Mouse (Mus musculus) lung, embryonic 15.5 days (tissue): ENCODE results near the gene Trp73. TPM values are rescaled to one million over a fixed set of nuclear protein-coding genes. Genes with fewer than 3 reads are reported as not detected.

Experiments used
- ATAC-seq: fragments of 200-750 bp; cut with Nextera tagmentation; 2 replicates; pipeline ENCODE4 v1.8.0; 2017; ENCODE audit warnings: moderate number of reproducible peaks, borderline replicate concordance; ENCODE audit not compliant: low FRiP score, low TSS enrichment; ENCODE audit errors: extremely low read depth
- H3K27ac ChIP-seq: fragments of 300-500 bp; sonication (generic); 2 replicates; pipeline ENCODE4 v1.5.1; 2015; ENCODE audit warnings: moderate library complexity, mild to moderate bottlenecking, inconsistent platforms
- H3K27me3 ChIP-seq: fragments of 300-500 bp; sonication (generic); 2 replicates; pipeline ENCODE4 v1.6.1; 2015; ENCODE audit warnings: inconsistent platforms
- H3K36me3 ChIP-seq: fragments of 300-500 bp; sonication (generic); 2 replicates; pipeline ENCODE4 v1.6.1; 2015; ENCODE audit warnings: inconsistent platforms
- H3K4me1 ChIP-seq: fragments of 300-500 bp; sonication (generic); 2 replicates; pipeline ENCODE4 v1.6.1; 2015; ENCODE audit warnings: inconsistent platforms
- H3K4me2 ChIP-seq: fragments of 300-500 bp; sonication (generic); 2 replicates; pipeline ENCODE4 v1.6.1; 2015; ENCODE audit warnings: inconsistent platforms, mild to moderate bottlenecking, moderate library complexity
- H3K4me3 ChIP-seq: fragments of 300-500 bp; sonication (generic); 2 replicates; pipeline ENCODE4 v1.5.1; 2015; ENCODE audit warnings: mild to moderate bottlenecking, inconsistent platforms
- H3K9ac ChIP-seq: fragments of 300-500 bp; sonication (generic); 2 replicates; pipeline ENCODE4 v1.6.1; 2015; ENCODE audit warnings: inconsistent platforms
- H3K9me3 ChIP-seq: fragments of 300-500 bp; sonication (generic); 2 replicates; pipeline ENCODE4 v1.6.1; 2016; ENCODE audit warnings: inconsistent platforms
- WGBS: fragments of 180-500 bp; shearing (Covaris S2); methylation state at CpG from one replicate; pipeline ENCODE4 v1.1.7; 2015; 5-methylcytosine and 5-hydroxymethylcytosine counted together
- polyA plus RNA-seq: library from polyadenylated mRNA; unstranded; fragments of >200 nt; fragmentation: Nextera tagmentation; extraction: Ambion mirVana; gene quantifications from 2 replicates; pipeline ENCODE4 v1.2.1, GENCODE M21; 2015

Gene Trp73
- polyA plus RNA-seq, 1 experiment from 2014 or later, result 1.6 TPM

DNA sequence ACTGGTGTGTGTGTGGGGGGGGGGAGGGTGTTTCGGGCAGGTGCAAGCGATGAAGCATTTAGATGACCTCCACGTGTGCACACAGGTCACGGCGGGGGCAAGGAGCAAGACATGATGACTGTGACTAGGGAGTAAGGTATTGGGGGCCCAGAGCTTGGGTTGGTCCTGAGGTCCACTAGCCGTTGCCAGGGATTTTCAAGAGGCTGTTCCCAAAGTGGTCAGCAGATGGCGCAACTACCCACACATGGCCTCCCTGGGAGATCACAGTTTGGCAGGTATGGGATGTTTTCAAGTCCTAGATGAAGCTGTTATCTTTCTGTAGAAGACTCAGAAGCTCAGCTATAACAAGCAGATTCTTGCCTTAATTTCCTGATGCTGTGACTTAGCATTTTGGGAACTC is 23.3 kb upstream of the Trp73 start:
- Histone ChIP-seq H3K27me3 (peaks cover 8% of the 10 kb centered on the region), H3K4me3 (no peak overlapping the region), H3K36me3 (peaks cover 6% of the 10 kb centered on the region), H3K9ac (no peak overlapping the region), H3K27ac (no peak overlapping the region), H3K4me2 (no peak overlapping the region), H3K4me1 (peaks cover 18% of the 10 kb centered on the region), H3K9me3 (no peaks in the 10 kb centered on the region)
- 17% methylated on average over 7 of the region's 7 CpGs for WGBS
- ATAC-seq, result no peak

DNA sequence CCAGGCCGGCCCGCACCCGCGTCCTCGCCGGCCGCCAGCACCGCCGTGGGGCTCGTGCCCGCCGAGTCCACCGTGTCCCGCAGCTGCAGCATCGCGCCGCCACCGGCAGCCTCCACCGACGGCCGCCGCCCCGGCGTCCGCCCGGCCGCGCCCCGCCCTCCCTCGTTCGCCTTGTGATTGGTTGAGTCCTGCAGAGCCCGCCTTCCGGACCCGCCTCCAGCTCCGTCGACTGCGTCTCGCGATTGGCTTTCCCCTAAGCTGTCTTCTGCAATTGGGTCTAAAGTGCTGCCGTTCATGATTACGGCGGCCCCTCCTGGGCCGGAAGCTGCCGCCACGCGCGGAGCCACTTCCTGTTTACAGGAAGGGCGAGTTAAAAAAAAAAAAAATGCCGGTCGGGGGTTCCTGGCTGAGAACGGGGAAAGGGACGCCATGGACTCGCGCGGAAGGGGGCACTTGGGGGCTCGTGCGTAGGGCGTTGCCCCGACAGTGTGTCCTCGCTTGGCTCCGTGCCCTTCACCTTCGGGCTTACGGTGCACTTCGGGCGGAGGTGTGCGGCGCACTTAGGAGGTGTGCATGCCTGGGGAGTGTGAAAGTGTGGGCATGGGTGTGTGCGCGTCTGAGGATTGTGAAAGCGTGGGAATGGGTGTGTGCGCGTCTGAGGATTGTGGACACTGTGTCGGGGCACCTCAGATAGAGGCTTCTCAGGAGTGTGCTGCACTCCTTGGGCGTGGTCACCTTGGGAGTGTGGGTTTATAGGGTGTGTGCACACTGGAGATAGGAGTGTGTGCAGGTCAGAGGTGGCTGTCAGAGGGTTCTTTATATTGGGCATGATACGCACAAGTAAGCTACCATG is 20.8 kb upstream of the Trp73 start, which contains the start of gene Tprgl:
Gene Tprgl, minus strand, starts transcription at position 129 of the 853 bp plus-strand sequence.
- H3K4me3 ChIP-seq, result peak within 1 kb of the TSS; percentile 98
- peak within 1 kb of the TSS; percentile 73 for H3K27ac ChIP-seq
- no peaks in the 10 kb centered on the region for H3K27me3 ChIP-seq
- H3K9me3 ChIP-seq, result no peaks in the 10 kb centered on the region
- peaks cover 31% of the 10 kb centered on the region for H3K36me3 ChIP-seq
- peak; percentile 97 for ATAC-seq
- peak within 1 kb of the TSS; percentile 91 for H3K4me2 ChIP-seq
- peaks cover 18% of the 10 kb centered on the region for H3K4me1 ChIP-seq
- under 1% methylated on average over 75 of the region's 75 CpGs for WGBS
- peak within 1 kb of the TSS; percentile 80 for H3K9ac ChIP-seq

DNA sequence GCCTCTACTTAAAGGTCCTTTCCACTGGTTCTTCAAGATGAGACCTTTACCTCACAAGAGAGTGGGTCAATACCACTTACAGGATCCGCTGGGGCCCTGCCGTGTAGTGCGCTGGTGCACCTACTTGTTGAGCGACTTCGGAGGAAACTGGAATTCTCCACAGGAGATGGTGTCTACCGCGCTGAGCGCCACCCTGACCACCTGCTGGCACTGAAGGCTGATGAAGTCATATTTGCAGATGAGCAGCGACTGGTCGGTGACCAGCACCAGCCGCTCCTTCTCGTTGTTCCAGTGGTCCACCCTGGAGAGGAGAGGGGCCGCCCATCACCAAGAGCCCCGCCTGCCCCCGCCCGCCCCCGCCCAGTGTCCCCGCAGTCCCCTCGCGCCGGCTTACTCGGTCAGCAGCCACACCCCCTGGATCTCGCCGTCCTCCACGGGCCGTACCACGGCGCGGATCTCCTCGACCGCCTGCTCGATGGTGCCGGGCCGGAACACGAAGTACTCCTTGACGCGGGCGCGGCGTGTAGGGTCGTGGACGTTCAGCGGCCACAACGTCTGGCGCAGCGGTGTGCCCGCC is 20.0 kb upstream of the Trp73 start:
- H3K9me3 ChIP-seq, result no peaks in the 10 kb centered on the region
- H3K36me3 ChIP-seq, result peaks cover 36% of the 10 kb centered on the region
- peaks cover 18% of the 10 kb centered on the region for H3K4me1 ChIP-seq
- peak overlapping the region; percentile 98 for H3K4me3 ChIP-seq
- H3K4me2 ChIP-seq, result peak overlapping the region; percentile 91
- peak overlapping the region; percentile 73 for H3K27ac ChIP-seq
- no peaks in the 10 kb centered on the region for H3K27me3 ChIP-seq
- H3K9ac ChIP-seq, result peak overlapping the region; percentile 73
- ATAC-seq, result peak; percentile 50
- WGBS, result 1% methylated on average over 41 of the region's 47 CpGs

DNA sequence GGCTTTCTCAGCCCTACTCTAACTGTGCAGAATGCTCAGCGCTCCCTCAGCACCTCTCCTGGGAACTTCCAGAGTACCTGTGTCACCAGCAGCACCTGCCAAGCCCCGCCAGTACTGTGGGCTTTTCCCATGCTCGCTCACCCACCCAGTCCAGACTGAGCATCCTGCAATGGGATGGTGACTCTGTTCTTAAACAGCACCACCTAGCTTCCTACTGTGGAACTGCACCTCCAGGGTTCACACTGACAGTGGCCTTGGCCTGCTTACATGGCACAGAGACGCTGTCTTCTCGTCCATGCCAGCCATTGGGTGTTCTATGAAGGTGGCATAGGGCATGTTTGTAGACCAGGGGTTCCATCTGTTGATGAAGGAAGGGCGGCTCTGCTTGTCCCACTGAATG is 19.0 kb upstream of the Trp73 start:
- ATAC-seq, result peak; percentile 1; the same call in 1 of the 2 replicates
- no peaks in the 10 kb centered on the region for H3K27me3 ChIP-seq
- peak overlapping the region; percentile 98; the same call in 1 of the 2 replicates for H3K4me3 ChIP-seq
- H3K36me3 ChIP-seq, result peaks cover 42% of the 10 kb centered on the region
- H3K27ac ChIP-seq, result no peak overlapping the region
- peaks cover 18% of the 10 kb centered on the region for H3K4me1 ChIP-seq
- no peaks in the 10 kb centered on the region for H3K9me3 ChIP-seq
- peak overlapping the region; percentile 91; the same call in 1 of the 2 replicates for H3K4me2 ChIP-seq
- H3K9ac ChIP-seq, result no peak overlapping the region
- 15% methylated on average over 6 of the region's 6 CpGs for WGBS

DNA sequence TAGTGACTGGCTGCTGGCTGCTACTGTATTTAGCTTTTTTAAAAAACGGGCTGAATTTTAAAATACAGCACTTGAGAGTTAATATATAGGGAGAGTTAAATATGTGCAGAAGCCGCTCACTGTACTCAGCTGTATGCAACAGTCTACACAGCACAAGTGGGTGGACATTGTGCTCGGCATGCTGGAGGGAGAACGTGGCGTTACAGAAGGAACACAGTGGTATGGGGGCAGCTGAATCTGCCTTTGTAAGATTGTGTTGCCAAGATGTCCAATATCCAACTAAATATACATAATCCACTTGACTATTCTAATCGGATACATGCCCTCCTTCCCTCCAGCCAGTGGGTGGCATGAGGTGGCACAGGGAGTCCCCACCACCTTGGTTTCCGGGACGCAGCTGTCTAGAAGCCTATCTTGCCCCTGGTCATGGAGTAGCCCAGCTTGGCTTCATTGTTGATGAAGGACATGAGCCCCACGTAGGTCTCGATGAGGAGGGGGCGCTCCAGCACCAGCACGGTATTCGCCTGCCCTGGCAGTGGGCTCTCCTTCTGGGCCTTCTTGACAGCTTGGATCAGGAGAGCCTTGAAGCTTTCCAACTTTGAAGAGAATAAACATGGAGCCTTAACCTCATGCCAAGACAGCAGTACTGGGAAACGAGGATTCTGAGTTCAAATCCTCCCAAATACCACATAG is 18.1 kb upstream of the Trp73 start:
- H3K36me3 ChIP-seq, result peaks cover 42% of the 10 kb centered on the region
- H3K4me3 ChIP-seq, result no peak overlapping the region
- H3K4me1 ChIP-seq, result peaks cover 18% of the 10 kb centered on the region
- 91% methylated on average over 14 of the region's 14 CpGs for WGBS
- H3K27ac ChIP-seq, result no peak overlapping the region
- no peak overlapping the region for H3K4me2 ChIP-seq
- no peaks in the 10 kb centered on the region for H3K9me3 ChIP-seq
- no peaks in the 10 kb centered on the region for H3K27me3 ChIP-seq
- no peak for ATAC-seq
- H3K9ac ChIP-seq, result no peak overlapping the region

DNA sequence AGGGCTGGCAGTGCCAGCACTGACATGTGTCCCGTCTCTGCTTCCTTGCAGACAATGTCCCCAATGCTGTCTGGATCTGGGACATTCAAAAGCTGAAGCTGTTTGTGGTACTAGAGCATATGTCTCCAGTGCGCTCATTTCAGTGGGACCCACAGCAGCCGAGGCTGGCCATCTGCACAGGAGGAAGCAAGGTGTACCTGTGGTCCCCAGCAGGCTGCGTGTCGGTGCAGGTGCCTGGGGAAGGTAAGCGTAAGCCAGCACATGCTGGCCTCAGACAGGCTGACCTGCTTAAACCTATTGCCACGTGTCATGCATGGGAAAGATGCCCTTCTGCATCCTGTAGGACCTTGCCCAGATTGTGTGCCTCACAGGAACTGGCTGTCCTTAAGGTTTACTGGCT is 16.0 kb upstream of the Trp73 start:
- H3K4me2 ChIP-seq, result no peak overlapping the region
- WGBS, result 84% methylated on average over 7 of the region's 7 CpGs

DNA sequence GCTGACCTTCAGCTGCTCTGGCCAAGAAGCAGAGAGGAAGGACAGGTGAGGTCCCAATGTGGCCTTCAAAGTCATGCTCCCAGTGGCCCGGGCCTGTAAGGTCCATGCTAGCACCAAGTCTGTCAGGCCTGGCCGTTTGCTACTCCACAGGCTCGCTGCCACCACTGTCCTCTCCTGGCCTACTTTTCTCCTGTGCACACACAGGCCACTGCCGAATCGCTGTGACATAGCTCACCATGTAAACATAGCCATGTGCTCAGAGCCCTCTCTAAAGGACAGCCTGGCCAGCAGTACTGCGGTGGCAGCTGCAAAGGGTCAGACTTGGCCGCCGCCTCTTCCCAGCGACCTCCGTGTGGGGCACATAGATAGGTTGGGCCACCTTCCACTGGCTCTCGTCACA is 14.1 kb upstream of the Trp73 start:
- no peak overlapping the region for H3K27ac ChIP-seq
- H3K36me3 ChIP-seq, result peaks cover 63% of the 10 kb centered on the region
- 65% methylated on average over 11 of the region's 11 CpGs for WGBS
- H3K27me3 ChIP-seq, result no peaks in the 10 kb centered on the region
- ATAC-seq, result no peak
- H3K4me1 ChIP-seq, result peaks cover 4% of the 10 kb centered on the region
- H3K4me2 ChIP-seq, result no peak overlapping the region
- no peak overlapping the region for H3K9ac ChIP-seq
- H3K4me3 ChIP-seq, result no peak overlapping the region
- H3K9me3 ChIP-seq, result no peaks in the 10 kb centered on the region

More for the DNA sequence above, 16.0 kb upstream of the Trp73 start:
- no peak for ATAC-seq
- H3K27ac ChIP-seq, result no peak overlapping the region
- peaks cover 55% of the 10 kb centered on the region for H3K36me3 ChIP-seq
- H3K9me3 ChIP-seq, result no peaks in the 10 kb centered on the region
- no peak overlapping the region for H3K9ac ChIP-seq
- peaks cover 13% of the 10 kb centered on the region for H3K4me1 ChIP-seq
- no peak overlapping the region for H3K4me3 ChIP-seq
- no peaks in the 10 kb centered on the region for H3K27me3 ChIP-seq

DNA sequence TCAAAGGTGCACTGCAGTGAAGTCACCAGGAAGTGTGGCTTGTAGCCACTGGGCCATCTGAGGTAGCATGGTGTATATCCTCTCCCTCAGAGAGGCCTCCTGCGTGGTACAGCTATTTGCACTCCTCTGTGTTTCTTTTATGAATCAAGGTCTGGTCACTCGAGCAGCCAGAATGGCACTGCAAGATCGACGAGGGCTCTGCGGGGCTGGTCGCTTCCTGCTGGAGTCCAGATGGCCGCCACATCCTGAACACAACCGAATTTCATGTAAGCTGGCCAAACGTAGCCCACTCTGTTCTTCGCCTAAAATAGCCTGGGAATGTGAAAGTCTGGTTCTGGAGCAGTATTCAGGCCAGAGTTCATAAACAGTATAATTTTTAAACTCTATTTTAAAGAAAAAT is 6.3 kb upstream of the Trp73 start:
- Histone ChIP-seq H3K4me2 (no peak overlapping the region), H3K9ac (no peak overlapping the region), H3K4me1 (peaks cover 16% of the 10 kb centered on the region), H3K27me3 (peaks cover 7% of the 10 kb centered on the region), H3K36me3 (peaks cover 17% of the 10 kb centered on the region; the same call in 1 of the 2 replicates), H3K4me3 (no peak overlapping the region), H3K27ac (no peak overlapping the region), H3K9me3 (no peaks in the 10 kb centered on the region)
- no peak for ATAC-seq
- WGBS, result 71% methylated on average over 10 of the region's 10 CpGs

DNA sequence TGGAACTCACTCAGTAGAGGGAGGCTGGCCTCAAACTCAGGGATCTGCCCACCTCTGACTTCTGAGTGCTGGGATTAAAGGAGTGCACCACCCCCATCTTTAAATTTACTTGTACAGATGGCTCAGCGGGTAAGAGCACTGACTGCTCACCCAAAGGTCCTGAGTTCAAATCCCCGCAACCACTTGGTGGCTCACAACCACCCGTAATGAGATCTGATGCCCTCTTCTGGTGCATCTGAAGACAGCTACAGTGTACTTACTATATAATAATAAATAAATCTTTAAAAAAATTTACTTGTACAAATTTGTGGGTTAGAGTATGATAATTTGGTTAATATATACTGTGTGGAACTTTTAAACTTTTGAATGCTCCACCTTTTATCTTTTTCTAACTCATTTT is 4.7 kb upstream of the Trp73 start:
- Histone ChIP-seq H3K4me1 (peaks cover 32% of the 10 kb centered on the region), H3K9me3 (no peaks in the 10 kb centered on the region), H3K4me3 (no peak overlapping the region), H3K27me3 (peaks cover 23% of the 10 kb centered on the region), H3K27ac (no peak overlapping the region), H3K4me2 (no peak overlapping the region), H3K36me3 (peaks cover 8% of the 10 kb centered on the region; the same call in 1 of the 2 replicates), H3K9ac (no peak overlapping the region)
- 71% methylated on average over 3 of the region's 3 CpGs for WGBS
- no peak for ATAC-seq

DNA sequence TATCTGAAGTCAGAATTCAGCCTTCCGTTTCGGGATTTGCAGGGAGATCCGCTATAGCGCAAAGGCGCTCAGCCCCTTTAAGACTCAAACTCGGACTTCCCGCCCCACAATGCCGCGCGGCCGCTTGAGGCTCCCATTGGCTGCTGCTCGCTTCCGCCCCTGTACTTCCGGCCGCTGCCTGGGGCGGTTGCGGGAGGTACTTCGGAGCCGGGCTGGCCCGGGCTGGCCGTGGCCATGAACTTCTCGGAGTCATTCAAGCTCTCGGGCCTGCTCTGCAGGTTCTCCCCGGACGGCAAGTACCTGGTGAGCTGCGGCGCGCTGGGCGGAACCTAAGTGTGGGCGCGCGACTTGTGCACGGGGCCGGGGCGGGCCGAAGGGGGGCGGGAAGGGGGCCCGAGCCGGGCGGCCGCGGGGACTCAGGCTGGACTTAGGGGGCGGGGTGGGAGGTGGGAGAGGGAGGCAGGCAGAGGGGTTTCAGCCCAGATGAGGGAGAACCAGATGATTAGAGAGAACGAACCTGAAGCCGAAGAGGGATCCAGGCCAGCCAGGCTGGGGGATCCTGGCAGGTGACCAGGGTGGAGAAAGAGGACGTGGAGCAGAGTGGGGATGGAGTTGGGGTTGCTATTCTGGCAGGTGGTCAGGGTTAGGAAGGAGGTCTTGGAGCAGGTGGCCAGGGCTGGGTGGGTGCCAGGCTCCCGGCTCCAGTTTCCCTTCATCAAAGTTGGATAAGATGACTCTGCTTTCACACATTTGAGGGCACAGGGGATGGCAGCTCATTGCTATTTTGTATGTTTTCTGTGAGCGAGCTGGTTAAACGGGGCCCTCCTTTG is 2.4 kb upstream of the Trp73 start, which contains the start of gene Wrap73:
Gene Wrap73, plus strand, starts transcription at position 162 of the 830 bp plus-strand sequence.
- Histone ChIP-seq H3K9ac (peak within 1 kb of the TSS; percentile 75), H3K27ac (peak within 1 kb of the TSS; percentile 92), H3K4me3 (peak within 1 kb of the TSS; percentile 85), H3K27me3 (peaks cover 46% of the 10 kb centered on the region), H3K4me1 (peaks cover 36% of the 10 kb centered on the region), H3K36me3 (0 out of 2 replicates have a peak, but pooled peaks cover 2% of the 10 kb centered on the region), H3K9me3 (no peaks in the 10 kb centered on the region), H3K4me2 (peak within 1 kb of the TSS; percentile 94)
- WGBS, result 2% methylated on average over 49 of the region's 49 CpGs
- ATAC-seq, result peak; percentile 92
